Comparison of ENCODE assay signal across 16 mouse cellular contexts in the genomic region with DNA sequence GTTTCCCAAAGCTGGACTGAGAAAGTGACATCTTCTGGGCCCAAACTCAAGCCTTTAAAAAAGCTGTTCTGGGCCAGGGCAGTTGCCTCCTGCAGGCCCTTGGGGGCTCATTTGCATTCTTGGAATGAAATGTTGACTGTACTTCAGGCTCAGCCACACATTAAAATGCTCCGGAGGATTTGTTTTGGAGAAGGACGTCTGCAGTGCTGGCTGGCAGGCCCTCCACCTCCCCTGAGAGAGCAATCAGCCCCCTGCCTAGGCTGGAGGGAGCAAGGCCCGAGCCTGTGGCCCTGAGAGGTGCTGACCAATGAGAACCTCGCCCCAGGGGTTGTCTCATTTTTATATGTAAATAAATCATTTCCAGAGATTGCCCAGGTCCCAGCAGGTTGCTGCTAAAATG. TPM values are rescaled to one million over a fixed set of nuclear protein-coding genes. Genes with fewer than 3 reads are reported as not detected.
"Had no signal": no experiment of that assay in that cellular context is flagged by ENCODE, and none has a peak within 500 bp of the region (broad histone marks: within the 10 kb centered on the region; RNA-seq: fewer than 3 reads in every experiment).

No protein-coding gene starts in this region.

- H3K9me3 ChIP-seq: limb, embryonic 10.5 days; liver, embryonic 15.5 days; neural tube, embryonic 13.5 days had no signal

- DNase-seq: kidney, postnatal 10 days; kidney, postnatal 4 days; lung, adult 2 months; lung, postnatal 36 days; right cerebral cortex, postnatal 25 days; thymus, postnatal 4 days had no signal

- ATAC-seq: lung, postnatal 0 days had no signal

- H3K27ac ChIP-seq: layer of hippocampus, adult 2 months; limb, embryonic 10.5 days; liver, embryonic 15.5 days; neural tube, embryonic 13.5 days; stomach, postnatal 0 days had no signal

- H3K4me2 ChIP-seq: liver, embryonic 11.5 days; liver, embryonic 15.5 days; neural tube, embryonic 13.5 days had no signal

- H3K4me1 ChIP-seq: liver, embryonic 15.5 days had no signal

- H3K27me3 ChIP-seq: liver, embryonic 15.5 days; neural tube, embryonic 13.5 days had no signal

- H3K9ac ChIP-seq: liver, embryonic 15.5 days; neural tube, embryonic 13.5 days had no signal

- H3K36me3 ChIP-seq: limb, embryonic 10.5 days; liver, embryonic 15.5 days; neural tube, embryonic 13.5 days had no signal

- H3K4me3 ChIP-seq: layer of hippocampus, adult 2 months; limb, embryonic 10.5 days; liver, embryonic 15.5 days; neural tube, embryonic 13.5 days had no signal

RNA-seq across cellular contexts. Expression of a gene that starts 14.5 kb away (rescaled TPM):
- total RNA-seq: megakaryocyte progenitor cell, adult 5-6 weeks; monocyte, adult 5-6 weeks had no signal
- polyA plus RNA-seq: kidney, embryonic 14.5 days; limb, embryonic 10.5 days; liver, embryonic 11.5 days; liver, embryonic 15.5 days; stomach, postnatal 0 days had no signal

RNA-seq across cellular contexts. Expression of a gene that starts 54.3 kb away (rescaled TPM):
- total RNA-seq: megakaryocyte progenitor cell, adult 5-6 weeks; monocyte, adult 5-6 weeks had no signal
- polyA plus RNA-seq: limb, embryonic 10.5 days; liver, embryonic 15.5 days had no signal
